13 mouse cellular contexts compared by ENCODE assay signal in the genomic region with DNA sequence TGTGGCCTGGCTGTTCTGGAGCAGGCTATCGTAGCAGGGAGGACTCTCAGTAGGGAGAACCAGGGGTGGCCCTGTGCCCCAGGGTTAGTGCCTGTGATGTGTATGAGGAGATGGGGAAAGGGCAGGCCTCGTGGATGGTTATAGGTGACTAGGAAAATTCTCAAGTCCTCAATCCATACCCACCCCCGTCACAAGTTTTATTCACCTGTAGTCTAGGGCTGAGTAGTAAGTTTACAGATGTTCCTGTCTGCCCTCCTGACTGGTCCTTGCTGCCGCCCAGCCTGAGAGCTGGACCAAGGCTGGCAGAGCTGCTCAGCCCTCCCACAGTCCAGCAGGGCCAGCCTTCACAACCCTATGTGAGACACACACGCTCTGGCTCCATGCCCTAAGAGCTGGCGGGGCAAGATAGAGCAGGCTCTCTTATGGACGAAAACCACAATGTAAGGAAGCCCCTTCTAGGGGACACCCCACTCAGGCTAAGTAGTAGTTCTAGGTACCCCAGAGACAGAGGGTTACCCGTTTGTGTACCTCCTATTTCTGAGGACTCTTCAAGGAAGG. TPM values are rescaled to one million over a fixed set of nuclear protein-coding genes. Genes with fewer than 3 reads are reported as not detected.
A peak's percentile ranks its signal among the peaks of the same experiment; 100 is the strongest.
DNase-seq lines count a peak whose midpoint lies in the region; ATAC-seq and TF ChIP-seq lines count a peak whose summit lies in the region.
"Had no signal": no experiment of that assay in that cellular context is flagged by ENCODE, and none has a peak within 500 bp of the region (broad histone marks: within the 10 kb centered on the region; RNA-seq: fewer than 3 reads in every experiment).

No protein-coding gene starts in this region.

- TF ChIP-seq CTCF in lung, embryonic 14.5 days (IDR thresholded peaks at IDR 0.05; ENCODE audit: low read depth) = no peak

- no peak for DNase-seq in heart, adult 8-10 months (ENCODE audit: low spot score)
- DNase-seq in lung, embryonic 14.5 days = no peak
- DNase-seq in lung, postnatal 14 days = no peak
- peak; percentile 61 for DNase-seq in cerebellum, adult 9-11 months
- DNase-seq in limb, embryonic 14.5 days (ENCODE audit: low spot score) = no peak
- DNase-seq in testis, postnatal 10 days (ENCODE audit: low spot score) = no peak
- DNase-seq: lung, postnatal 4 days; midbrain, embryonic 14.5 days had no signal

- ATAC-seq in heart, embryonic 15.5 days (replicated peaks; ENCODE audit: insufficient number of reproducible peaks, insufficient read depth, low FRiP score, low read depth) = no peak
- no peak for ATAC-seq in lung, embryonic 14.5 days (ENCODE audit: insufficient read depth)
- ATAC-seq in limb, embryonic 14.5 days (ENCODE audit: low FRiP score, low read depth) = no peak
- ATAC-seq: CD4-positive, CD25-positive, alpha-beta regulatory T cell, adult 4 months had no signal

- no peaks in the 10 kb centered on the region for H3K27me3 ChIP-seq in heart, embryonic 15.5 days
- no peaks in the 10 kb centered on the region for H3K27me3 ChIP-seq in lung, embryonic 14.5 days (ENCODE audit: insufficient read depth, low read length)
- H3K27me3 ChIP-seq in limb, embryonic 14.5 days (ENCODE audit: control insufficient read depth, insufficient read depth, low read length) = no peaks in the 10 kb centered on the region
- H3K27me3 ChIP-seq: neural tube, embryonic 12.5 days had no signal

- no peak overlapping the region for H3K4me2 ChIP-seq in heart, embryonic 15.5 days
- H3K4me2 ChIP-seq in lung, embryonic 14.5 days = no peak overlapping the region
- H3K4me2 ChIP-seq in limb, embryonic 14.5 days (replicated peaks; ENCODE audit: low read depth, low read length, severe bottlenecking) = no peak overlapping the region
- H3K4me2 ChIP-seq: neural tube, embryonic 12.5 days had no signal

- no peak overlapping the region for H3K9ac ChIP-seq in heart, embryonic 15.5 days
- no peak overlapping the region for H3K9ac ChIP-seq in lung, embryonic 14.5 days
- H3K9ac ChIP-seq in limb, embryonic 14.5 days (ENCODE audit: low read depth, low read length, severe bottlenecking) = no peak overlapping the region
- H3K9ac ChIP-seq: neural tube, embryonic 12.5 days had no signal

- 0 out of 2 replicates have a peak overlapping the region, but pooled peaks have one; percentile 20 for H3K27ac ChIP-seq in heart, embryonic 15.5 days
- peak overlapping the region; percentile 36; the same call in 1 of the 2 replicates for H3K27ac ChIP-seq in lung, embryonic 14.5 days (ENCODE audit: low read depth)
- 0 out of 2 replicates have a peak overlapping the region, but pooled peaks have one; percentile 48 for H3K27ac ChIP-seq in limb, embryonic 14.5 days (replicated peaks; ENCODE audit: low read depth, low read length)
- H3K27ac ChIP-seq: neural tube, embryonic 12.5 days had no signal

- H3K36me3 ChIP-seq in heart, embryonic 15.5 days = no peaks in the 10 kb centered on the region
- no peaks in the 10 kb centered on the region for H3K36me3 ChIP-seq in lung, embryonic 14.5 days (ENCODE audit: insufficient read depth)
- H3K36me3 ChIP-seq in limb, embryonic 14.5 days (ENCODE audit: control insufficient read depth, insufficient read depth, low read length) = peaks cover 7% of the 10 kb centered on the region; the same call in 1 of the 2 replicates

- 74% methylated on average over 8 of the region's 8 CpGs for WGBS in heart, embryonic 15.5 days
- WGBS in lung, embryonic 14.5 days = 75% methylated on average over 8 of the region's 8 CpGs
- 79% methylated on average over 8 of the region's 8 CpGs for WGBS in limb, embryonic 14.5 days

- no peaks in the 10 kb centered on the region for H3K9me3 ChIP-seq in heart, embryonic 15.5 days (replicated peaks)
- no peaks in the 10 kb centered on the region for H3K9me3 ChIP-seq in lung, embryonic 14.5 days (ENCODE audit: low read depth, low read length)
- no peaks in the 10 kb centered on the region for H3K9me3 ChIP-seq in limb, embryonic 14.5 days (ENCODE audit: control insufficient read depth, low read length)
- H3K9me3 ChIP-seq: neural tube, embryonic 12.5 days had no signal

- no peak for TF ChIP-seq POLR2A in limb, embryonic 14.5 days (IDR thresholded peaks at IDR 0.05; ENCODE audit: borderline replicate concordance, extremely low read depth, insufficient read depth, insufficient read length)

- H3K4me1 ChIP-seq in heart, embryonic 15.5 days (replicated peaks) = peaks cover 72% of the 10 kb centered on the region
- 0 out of 2 replicates have a peak, but pooled peaks cover 4% of the 10 kb centered on the region for H3K4me1 ChIP-seq in lung, embryonic 14.5 days (ENCODE audit: insufficient read depth)
- H3K4me1 ChIP-seq in limb, embryonic 14.5 days (ENCODE audit: control insufficient read depth, insufficient read depth, low read length) = peaks cover 19% of the 10 kb centered on the region

- H3K4me3 ChIP-seq in heart, embryonic 15.5 days = no peak overlapping the region
- H3K4me3 ChIP-seq in lung, embryonic 14.5 days (ENCODE audit: low read depth, low read length) = no peak overlapping the region
- no peak overlapping the region for H3K4me3 ChIP-seq in limb, embryonic 14.5 days (replicated peaks; ENCODE audit: low read length)
- H3K4me3 ChIP-seq: neural tube, embryonic 12.5 days had no signal

RNA-seq across cellular contexts. Expression of gene Adam11, which starts 17.9 kb away (rescaled TPM):
- 5.5 and 6.7 TPM in 2 replicates for polyA plus RNA-seq in heart, embryonic 15.5 days (2015; fragmentation: Nextera tagmentation; extraction: Ambion mirVana)
- total RNA-seq in heart, adult 8-10 months (2022) = 1 to 10 TPM; 4.4 to 6.8 (median 6.0) TPM
- 5.3 and 5.5 TPM in 2 replicates for polyA plus RNA-seq in lung, embryonic 14.5 days (2014; fragmentation: Nextera tagmentation; extraction: Ambion mirVana)
- polyA plus RNA-seq in limb, embryonic 14.5 days (2012; rRNA removed) = 21.0 and 23.8 TPM in 2 replicates
- 5.6 and 8.3 TPM in 2 replicates for polyA plus RNA-seq in limb, embryonic 14.5 days (2014; fragmentation: Nextera tagmentation; extraction: Ambion mirVana)
- polyA plus RNA-seq: CD4-positive, CD25-positive, alpha-beta regulatory T cell, adult 4 months had no signal

RNA-seq across cellular contexts. Expression of gene Gjc1, which starts 40.3 kb away (rescaled TPM):
- polyA plus RNA-seq in heart, embryonic 15.5 days (2015; fragmentation: Nextera tagmentation; extraction: Ambion mirVana) = 46.6 and 48.5 TPM in 2 replicates
- 10 to 100 TPM; 13.9 to 25.4 (median 20.5) TPM for total RNA-seq in heart, adult 8-10 months (2022)
- polyA plus RNA-seq in lung, embryonic 14.5 days (2014; fragmentation: Nextera tagmentation; extraction: Ambion mirVana) = 78.1 and 80.7 TPM in 2 replicates
- polyA plus RNA-seq in limb, embryonic 14.5 days (2012; rRNA removed) = 76.6 and 80.0 TPM in 2 replicates
- polyA plus RNA-seq in limb, embryonic 14.5 days (2014; fragmentation: Nextera tagmentation; extraction: Ambion mirVana) = 59.6 and 67.5 TPM in 2 replicates

RNA-seq across cellular contexts. Expression of gene Higd1b, which starts 56.5 kb away (rescaled TPM):
- polyA plus RNA-seq in heart, embryonic 15.5 days (2015; fragmentation: Nextera tagmentation; extraction: Ambion mirVana) = 3.3 and 4.3 TPM in 2 replicates
- 10 to 100 TPM in 2 of 4 experiments, 1 to 10 TPM in 2; 6.3 to 15.9 (median 10.3) TPM for total RNA-seq in heart, adult 8-10 months (2022)
- 5.4 and 6.8 TPM in 2 replicates for polyA plus RNA-seq in lung, embryonic 14.5 days (2014; fragmentation: Nextera tagmentation; extraction: Ambion mirVana)
- not detected in 2 replicates for polyA plus RNA-seq in limb, embryonic 14.5 days (2012; rRNA removed)
- 0.43 and 0.48 TPM in 2 replicates for polyA plus RNA-seq in limb, embryonic 14.5 days (2014; fragmentation: Nextera tagmentation; extraction: Ambion mirVana)
- total RNA-seq: liver, adult 2 months had no signal
- polyA plus RNA-seq: CD4-positive, CD25-positive, alpha-beta regulatory T cell, adult 4 months; liver, adult 2 months; neural tube, embryonic 12.5 days; small intestine, adult 2 months had no signal
